Mouse (Mus musculus) gastrocnemius, adult 2 months (tissue): ENCODE results near the gene Ptprt. TPM values are rescaled to one million over a fixed set of nuclear protein-coding genes. Genes with fewer than 3 reads are reported as not detected.

Experiments
- DNase-seq: peaks from one replicate; pipeline ENCODE4 v3.0.0; 2022
- H3K27ac ChIP-seq: fragments of 200-600 bp; 2 replicates; pipeline ENCODE4 v1.8.1; 2022; ENCODE audit warnings: mild to moderate bottlenecking
- H3K4me3 ChIP-seq: fragments of 200-600 bp; 2 replicates; pipeline ENCODE4 v1.8.1; 2022; ENCODE audit warnings: mild to moderate bottlenecking, moderate library complexity
- CTCF ChIP-seq: fragments of 200-600 bp; IDR thresholded peaks from 2 replicates; pipeline ENCODE4 v1.8.1; 2022; ENCODE audit warnings: antibody characterized with exemption, mild to moderate bottlenecking, moderate library complexity
- intact Hi-C: fragments of 180-260 bp; cut with DNase I; formaldehyde crosslinking; loops from one replicate; pipeline ENCODE4 v1.15.1; 2025
- total RNA-seq, 2 experiments: library from RNA; stranded (reverse); gene quantifications; 2 replicates each; pipeline ENCODE4 v1.2.3; 2021

Gene Ptprt
- total RNA-seq, 2 experiments from 2014 or later: 0.18 to 0.92 TPM

GRCm38 (mm10) chr2:162568308-162569100 lies 92.4 kb downstream of the Ptprt start:
- Histone ChIP-seq H3K4me3 (no peak overlapping the region), H3K27ac (no peak overlapping the region)
- TF ChIP-seq CTCF: no peak
- no peak for DNase-seq
- intact Hi-C loops: no loop called here

GRCm38 (mm10) chr2:162548312-162548711 lies 112.6 kb downstream of the Ptprt start:
- H3K4me3 ChIP-seq: no peak overlapping the region
- TF ChIP-seq CTCF: no peak
- H3K27ac ChIP-seq: no peak overlapping the region
- intact Hi-C loops: no loop called here
- no peak for DNase-seq

DNA sequence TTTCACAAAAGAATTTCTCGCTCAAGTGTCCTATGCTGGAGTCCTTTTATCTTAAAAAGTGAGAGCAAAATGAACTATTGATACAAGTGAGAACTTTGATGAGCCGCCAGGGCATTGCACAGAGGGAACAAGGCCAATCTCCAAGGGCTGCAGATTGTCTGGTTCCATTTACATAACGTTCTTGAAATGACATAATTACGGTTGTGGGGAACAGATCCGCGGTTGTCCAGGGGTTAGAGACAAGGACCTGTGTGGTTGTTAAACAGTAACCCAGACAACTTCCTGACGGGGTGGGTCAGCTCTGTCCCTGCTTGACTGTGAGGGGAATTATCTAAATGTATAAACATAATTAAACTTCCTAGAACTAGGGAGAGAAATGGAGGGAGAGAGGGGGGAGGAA lies 129.3 kb downstream of the Ptprt start:
- Histone ChIP-seq H3K4me3 (no peak overlapping the region), H3K27ac (no peak overlapping the region)
- intact Hi-C loops: no loop called here
- no peak for DNase-seq
- TF ChIP-seq CTCF: no peak

- TF ChIP-seq CTCF: peak; percentile 23; the same call in 1 of the 2 replicates
- intact Hi-C loops: no loop called here
These were observed 132.0 kb downstream of the Ptprt start for GRCm38 (mm10) chr2:162528911-162529310.

GRCm38 (mm10) chr2:162515993-162516392 lies 145.0 kb downstream of the Ptprt start:
- intact Hi-C loops: no loop called here
- no peak for TF ChIP-seq CTCF

More at GRCm38 (mm10) chr2:162528911-162529310, 132.0 kb downstream of the Ptprt start:
- Histone ChIP-seq H3K4me3 (no peak overlapping the region), H3K27ac (no peak overlapping the region)
- no peak for DNase-seq

GRCm38 (mm10) chr2:162513072-162513471 lies 147.9 kb downstream of the Ptprt start:
- no peak overlapping the region for H3K4me3 ChIP-seq
- no peak for TF ChIP-seq CTCF
- no peak for DNase-seq
- H3K27ac ChIP-seq: no peak overlapping the region
- intact Hi-C loops: no loop called here

More at GRCm38 (mm10) chr2:162515993-162516392, 145.0 kb downstream of the Ptprt start:
- no peak overlapping the region for H3K4me3 ChIP-seq
- H3K27ac ChIP-seq: no peak overlapping the region
- no peak for DNase-seq

- intact Hi-C loops: no loop called here
- no peak for DNase-seq
- peak; percentile 10; the same call in 1 of the 2 replicates for TF ChIP-seq CTCF
- Histone ChIP-seq H3K4me3 (no peak overlapping the region), H3K27ac (no peak overlapping the region)
These were observed 148.9 kb downstream of the Ptprt start for GRCm38 (mm10) chr2:162512094-162512493.

DNA sequence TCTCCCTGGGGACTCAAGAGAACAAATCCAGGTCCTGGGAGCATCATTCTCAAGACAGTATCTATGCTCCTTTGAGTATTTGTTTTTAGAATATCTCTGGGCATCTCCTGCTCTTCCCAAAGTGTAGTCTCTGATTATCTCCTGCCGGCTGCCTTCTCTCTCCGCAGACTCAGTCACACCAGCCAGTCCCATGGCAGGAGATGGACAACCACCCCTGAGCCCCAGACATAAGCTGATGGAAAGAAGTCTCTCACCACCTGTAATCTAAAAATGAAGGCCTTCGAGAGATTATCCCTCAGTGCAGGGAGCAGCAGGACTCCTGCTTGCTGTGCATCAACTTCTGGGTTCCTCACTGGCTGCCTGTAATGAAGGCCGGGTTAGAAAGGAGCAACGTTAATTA lies 151.9 kb downstream of the Ptprt start:
- no peak overlapping the region for H3K4me3 ChIP-seq
- no peak for DNase-seq
- H3K27ac ChIP-seq: no peak overlapping the region
- no peak for TF ChIP-seq CTCF
- intact Hi-C loops: no loop called here

DNA sequence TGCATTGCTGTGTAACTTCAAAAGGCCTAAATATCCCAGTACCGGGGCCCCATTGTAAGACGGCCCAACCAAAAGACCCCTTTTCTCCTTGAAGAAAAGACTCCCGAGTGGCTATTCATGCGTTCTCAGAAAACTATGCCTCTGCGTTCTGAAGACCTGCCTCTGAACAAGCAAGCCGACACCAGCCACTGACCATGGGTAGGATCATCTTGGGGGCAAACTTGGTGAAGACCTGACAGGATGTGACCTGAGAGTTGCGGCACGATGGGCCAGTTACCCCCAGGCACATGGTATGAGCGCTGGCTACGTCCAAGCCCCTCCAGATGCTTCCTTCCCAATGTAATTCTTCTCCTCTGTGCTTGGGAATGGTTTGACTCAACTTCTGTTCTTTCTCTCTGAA lies 153.3 kb downstream of the Ptprt start:
- Histone ChIP-seq H3K4me3 (no peak overlapping the region), H3K27ac (no peak overlapping the region)
- no peak for DNase-seq
- intact Hi-C loops: no loop called here
- TF ChIP-seq CTCF: no peak

DNA sequence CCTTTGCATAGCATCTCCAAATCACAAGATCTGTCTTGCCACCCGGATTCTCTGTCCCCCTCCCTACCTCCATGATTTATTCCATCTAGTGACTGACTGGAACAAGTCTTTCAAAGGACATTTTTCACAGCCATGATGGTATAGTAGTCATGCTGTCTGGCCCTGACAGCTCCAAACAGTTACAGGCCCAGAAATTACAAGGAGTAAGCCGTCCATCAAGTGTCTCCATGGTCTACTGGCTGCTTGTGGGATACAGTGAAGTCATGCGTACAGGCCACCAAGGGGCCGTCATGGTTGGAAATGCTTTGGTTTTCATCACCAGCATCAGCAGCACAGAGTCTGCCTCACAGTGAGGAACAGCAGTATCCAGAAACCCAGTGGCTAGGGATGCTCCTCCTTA lies 156.1 kb downstream of the Ptprt start:
- intact Hi-C loops: no loop called here
- no peak overlapping the region for H3K27ac ChIP-seq
- no peak for TF ChIP-seq CTCF
- no peak overlapping the region for H3K4me3 ChIP-seq
- no peak for DNase-seq

DNA sequence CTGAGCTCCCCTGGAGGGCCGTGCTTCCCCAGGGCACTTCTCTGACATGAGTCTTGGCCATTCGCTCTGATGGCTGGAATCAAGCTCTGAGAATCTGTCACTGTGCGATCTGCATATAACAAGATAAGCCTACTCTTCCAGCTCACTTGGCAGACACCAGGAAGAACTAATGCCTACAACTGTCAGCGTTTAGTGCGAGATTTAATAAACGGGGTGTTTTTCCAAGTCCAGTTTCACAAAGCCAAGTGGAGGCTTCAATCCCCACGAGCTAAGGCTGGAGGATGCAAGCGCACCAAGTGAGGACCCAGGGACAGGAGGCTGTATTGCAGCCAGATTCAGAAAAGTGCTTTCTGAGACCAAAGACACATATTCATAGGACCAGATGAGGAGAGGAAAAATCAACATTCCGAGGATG lies 161.4 kb downstream of the Ptprt start:
- TF ChIP-seq CTCF: no peak
- intact Hi-C loops: no loop called here
- Histone ChIP-seq H3K27ac (no peak overlapping the region), H3K4me3 (no peak overlapping the region)
- DNase-seq: no peak

GRCm38 (mm10) chr2:162498191-162498590 lies 162.8 kb downstream of the Ptprt start:
- no peak for TF ChIP-seq CTCF
- Histone ChIP-seq H3K4me3 (no peak overlapping the region), H3K27ac (no peak overlapping the region)
- DNase-seq: peak; percentile 29
- intact Hi-C loops: no loop called here

- H3K27ac ChIP-seq: no peak overlapping the region
- no peak for DNase-seq
- intact Hi-C loops: no loop called here
- H3K4me3 ChIP-seq: no peak overlapping the region
- no peak for TF ChIP-seq CTCF
These were observed 176.9 kb downstream of the Ptprt start for GRCm38 (mm10) chr2:162484036-162484435.

- Histone ChIP-seq H3K4me3 (no peak overlapping the region), H3K27ac (no peak overlapping the region)
- no peak for TF ChIP-seq CTCF
- intact Hi-C loops: no loop called here
- DNase-seq: no peak
These were observed 217.8 kb downstream of the Ptprt start for GRCm38 (mm10) chr2:162443106-162443505.
